Mouse (Mus musculus) thymus, postnatal 10 days (tissue): Measurements from ENCODE around the gene Gm2007.
"Not testable (repeated sequence)": the region's sequence is repeated elsewhere in the genome, so short reads cannot be mapped to it uniquely, and the experiment has no call there.

Source experiments
- DNase-seq, 2 experiments: peaks; one replicate each; pipeline ENCODE4 v3.0.0; 2021; ENCODE audit warnings: low spot score in 2 of 2

The Gm2007 gene

GRCm38 (mm10) chr2:175741237-175741636 lies at the start of gene Gm2007:
Gm2007 (plus strand) TSS chr2:175741537.
- not testable (repeated sequence) for DNase-seq

DNA sequence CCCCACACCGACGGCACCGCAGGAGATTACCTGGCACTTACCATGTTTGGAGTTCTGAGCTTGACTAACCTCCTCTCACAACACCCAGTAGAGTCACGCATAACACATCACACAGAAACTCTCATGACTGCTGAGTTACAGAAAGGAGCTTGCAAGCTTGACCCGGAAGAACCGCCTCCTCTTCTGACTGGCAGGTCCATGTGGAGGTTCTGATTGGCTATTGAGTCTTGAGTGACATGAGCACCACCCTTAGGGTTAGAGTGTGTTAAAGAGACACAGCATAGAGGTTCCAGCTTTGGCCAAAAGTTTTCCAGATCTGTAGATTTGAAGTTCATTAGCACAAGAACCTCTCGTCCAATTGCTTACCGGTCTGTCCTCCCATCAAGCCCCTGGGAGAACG lies 37.8 kb upstream of the Gm2007 start, which contains the start of gene Zfp969:
Gene Zfp969 (minus strand): TSS at position 101 of the 400 bp plus-strand sequence.
- not testable (repeated sequence) for DNase-seq

DNA sequence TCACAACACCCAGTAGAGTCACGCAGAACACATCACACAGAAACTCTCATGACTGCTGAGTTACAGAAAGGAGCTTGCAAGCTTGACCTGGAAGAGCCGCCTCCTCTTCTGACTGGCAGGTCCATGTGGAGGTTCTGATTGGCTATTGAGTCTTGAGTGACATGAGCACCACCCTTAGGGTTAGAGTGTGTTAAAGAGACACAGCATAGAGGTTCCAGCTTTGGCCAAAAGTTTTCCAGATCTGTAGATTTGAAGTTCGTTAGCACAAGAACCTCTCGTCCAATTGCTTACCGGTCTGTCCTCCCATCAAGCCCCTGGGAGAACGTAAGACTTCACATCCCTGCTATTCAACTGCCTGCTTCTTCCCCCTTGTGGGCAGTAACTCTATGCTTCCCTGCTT lies 59.7 kb downstream of the Gm2007 start, which contains the start of gene Gm14288:
Gene Gm14288 (minus strand): TSS at position 101 of the 400 bp plus-strand sequence.
- DNase-seq: not testable (repeated sequence)
